Mouse (Mus musculus) spleen, adult 2 months (tissue): ENCODE results near the gene Slc13a5.

ENCODE experiments used
- CTCF ChIP-seq: fragments of 200-500 bp; IDR thresholded peaks from 2 replicates; pipeline ENCODE4 v1.5.1; 2011; ENCODE audit warnings: mild to moderate bottlenecking, inconsistent platforms; ENCODE audit not compliant: insufficient read depth, insufficient read length, insufficient replicate concordance; ENCODE audit errors: extremely low read depth
- POLR2A ChIP-seq: fragments of 200-500 bp; IDR thresholded peaks from 2 replicates; pipeline ENCODE4 v1.6.1; 2011; ENCODE audit warnings: low read depth, low read length, inconsistent platforms

DNA sequence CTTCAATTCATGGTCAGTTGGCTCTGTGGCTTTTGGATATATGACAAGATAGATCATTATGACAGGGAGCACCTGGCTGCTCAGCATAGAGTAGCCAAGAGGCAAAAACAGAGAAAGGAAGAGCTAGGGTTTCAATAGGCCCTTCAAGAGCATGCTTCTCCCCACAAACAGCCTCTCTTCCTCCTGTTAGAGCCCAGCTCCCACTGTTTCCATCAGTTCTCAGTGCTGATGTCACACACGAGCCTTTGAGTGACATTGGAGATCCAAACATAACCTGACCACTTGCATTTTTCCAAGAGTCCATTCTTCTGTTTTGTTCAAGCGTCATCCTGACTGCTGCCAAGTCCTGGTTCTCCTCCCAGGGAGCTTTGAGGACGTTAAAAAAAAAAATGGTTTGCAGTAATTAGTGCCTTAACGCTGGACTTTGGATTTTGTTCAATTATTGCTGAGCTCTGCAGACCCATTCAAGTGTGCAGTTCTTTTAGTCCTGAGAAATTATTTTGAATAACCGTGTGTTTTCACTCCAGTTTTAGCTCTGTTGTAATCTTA, 14.9 kb upstream of the Slc13a5 start:
- TF ChIP-seq CTCF (no peak), POLR2A (no peak)
